Mouse (Mus musculus) frontal cortex, adult (tissue): ENCODE data around the gene AU040320.

Experiments
- ATAC-seq: cut with Nextera tagmentation; 2 replicates; pipeline ENCODE4 v1.9.2; 2017; ENCODE audit warnings: mild to moderate bottlenecking, moderate library complexity, mixed read lengths; ENCODE audit not compliant: low TSS enrichment

AU040320 gene

DNA sequence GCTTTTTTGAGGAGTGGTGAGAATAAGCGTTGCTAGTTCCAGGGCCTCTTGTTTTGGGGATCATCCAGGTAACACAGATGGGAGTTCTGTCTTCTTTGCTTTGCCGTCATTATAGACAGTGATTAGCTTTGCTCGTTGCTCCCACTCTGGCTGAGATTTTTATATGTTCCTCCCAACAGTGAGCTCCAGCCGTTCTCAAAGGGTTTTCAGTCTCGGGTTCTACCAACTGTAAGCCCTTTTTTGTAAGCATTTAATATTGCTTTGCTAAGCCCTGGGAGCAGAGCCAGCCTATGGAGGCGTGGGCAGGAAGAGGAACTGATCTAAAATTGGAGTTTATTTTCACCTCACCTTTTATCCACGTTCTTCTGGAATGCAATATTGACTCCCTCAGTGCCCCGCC lies 29.7 kb downstream of the AU040320 start:
- peak; percentile 42; the same call in 1 of the 2 replicates for ATAC-seq

GRCm38 (mm10) chr4:126792341-126793102 lies 39.2 kb downstream of the AU040320 start:
- peak; percentile 73; the same call in 1 of the 2 replicates for ATAC-seq

DNA sequence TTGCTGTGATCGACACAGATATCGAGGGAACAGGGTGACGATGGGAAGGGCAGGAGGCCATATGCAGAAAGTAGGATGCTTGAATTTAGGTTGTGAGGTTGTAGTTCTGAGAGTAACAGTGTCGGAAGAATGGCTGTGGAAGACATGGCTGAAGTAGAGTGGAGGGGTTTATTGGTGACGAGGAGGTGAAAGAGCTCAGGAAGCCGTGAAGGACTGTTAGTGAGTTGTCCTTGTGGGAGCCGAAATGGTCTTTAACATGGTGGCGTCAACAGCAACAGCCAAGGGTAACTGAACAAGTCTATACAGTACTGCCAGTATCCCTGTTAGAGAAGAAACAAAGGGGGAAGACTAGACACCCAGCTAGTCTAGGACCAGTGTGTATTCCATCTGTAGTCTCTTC lies 48.8 kb downstream of the AU040320 start:
- no peak for ATAC-seq

GRCm38 (mm10) chr4:126803268-126803873 lies 50.0 kb downstream of the AU040320 start:
- ATAC-seq, result peak; percentile 72

DNA sequence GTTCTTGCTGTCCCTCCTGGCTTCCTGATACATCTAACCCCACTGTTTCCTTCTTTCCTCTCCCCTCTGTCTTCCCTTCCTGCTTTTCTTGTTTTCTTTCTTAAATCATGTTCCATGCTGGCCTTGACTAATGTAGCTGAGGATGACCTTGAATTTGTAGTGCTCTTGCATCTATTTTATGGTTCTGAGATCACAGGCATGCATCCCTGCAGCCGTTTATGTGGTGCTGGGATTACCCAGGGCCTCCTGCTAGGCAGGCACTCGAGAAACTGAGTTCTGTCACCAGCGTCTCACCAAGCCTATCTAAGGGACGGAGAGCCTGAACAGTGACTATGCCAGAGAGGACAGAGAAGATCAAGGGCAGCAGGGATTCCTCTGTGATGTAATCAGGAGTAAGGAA lies 52.4 kb downstream of the AU040320 start:
- no peak for ATAC-seq

DNA sequence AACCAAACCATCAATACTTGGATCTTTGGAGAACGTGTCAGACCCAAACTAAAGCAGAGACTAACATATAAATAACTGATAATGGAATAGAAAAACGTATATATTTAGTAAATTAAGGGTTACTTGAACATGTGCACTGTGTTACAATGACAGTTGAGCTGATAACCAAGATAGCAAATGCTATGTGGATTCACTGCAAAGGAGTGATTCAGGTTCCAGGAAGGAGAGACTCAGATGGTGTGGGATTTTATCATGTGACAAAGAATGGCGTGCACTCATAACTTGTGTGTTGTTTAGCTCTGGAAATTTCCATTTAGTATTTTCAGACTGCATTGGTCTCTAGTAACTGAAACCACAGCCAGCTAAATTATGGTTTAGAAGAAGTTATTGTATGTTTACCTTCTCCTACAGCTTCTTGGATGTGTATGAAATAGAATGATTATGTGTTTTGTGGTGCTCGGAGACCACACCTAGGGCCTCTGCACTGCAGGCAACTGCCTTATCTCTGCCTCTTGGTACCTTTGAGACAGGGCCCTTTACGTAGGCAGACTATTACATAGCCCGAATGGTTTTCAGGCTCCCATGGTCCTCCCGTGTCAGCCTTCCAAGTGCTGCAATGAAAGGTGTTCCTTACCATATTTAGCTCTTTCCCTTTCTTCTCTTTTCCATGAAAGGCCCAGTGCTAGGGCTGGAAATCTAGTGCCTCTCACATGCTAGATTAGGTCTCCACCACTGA lies 53.5 kb downstream of the AU040320 start:
- ATAC-seq, result no peak

DNA sequence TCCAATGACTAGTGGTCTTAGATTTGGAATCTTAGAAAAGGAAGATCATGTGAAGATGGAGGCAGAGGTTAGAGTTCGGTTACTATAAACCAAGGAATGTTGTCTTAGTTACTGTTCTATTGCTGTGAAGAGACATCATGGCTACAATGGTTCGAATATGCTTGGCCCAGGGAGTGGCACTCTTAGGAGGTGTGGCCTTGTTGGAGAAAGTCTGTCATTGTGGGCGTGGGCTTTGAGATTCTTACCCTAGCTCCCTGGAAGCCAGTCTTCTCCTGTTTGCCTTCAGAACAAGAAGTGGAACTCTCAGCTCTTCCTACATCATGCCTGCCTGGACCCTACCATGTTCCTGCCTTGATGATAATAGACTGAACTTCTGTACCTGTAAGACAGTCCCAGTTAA lies 57.2 kb downstream of the AU040320 start:
- ATAC-seq, result no peak

- ATAC-seq, result no peak
These were observed 59.9 kb downstream of the AU040320 start for GRCm38 (mm10) chr4:126813212-126813611.

DNA sequence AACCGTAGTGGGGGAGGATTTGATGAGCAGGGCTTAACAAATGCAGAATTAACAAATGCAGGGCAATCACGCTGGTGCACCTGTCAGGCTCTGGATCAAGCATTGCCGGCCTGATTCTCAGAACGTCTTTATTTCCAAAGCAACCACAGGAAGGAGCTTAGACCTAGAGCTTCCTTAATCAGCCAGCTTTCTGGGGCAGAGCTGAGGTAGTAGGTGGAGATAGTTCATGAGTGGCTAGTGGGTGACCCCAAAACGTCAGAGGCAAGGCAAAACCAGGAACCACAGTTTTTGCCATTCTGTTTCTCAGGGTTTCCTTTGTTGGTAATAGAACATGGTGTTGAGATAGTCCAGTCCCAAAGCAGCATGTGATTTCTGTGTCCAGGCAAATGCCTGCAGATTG lies 61.5 kb downstream of the AU040320 start:
- no peak for ATAC-seq

GRCm38 (mm10) chr4:126822891-126823882 lies 69.8 kb downstream of the AU040320 start:
- peak; percentile 77; the same call in 1 of the 2 replicates for ATAC-seq

- ATAC-seq, result peak; percentile 38; the same call in 1 of the 2 replicates
These were observed 70.6 kb downstream of the AU040320 start for GRCm38 (mm10) chr4:126823917-126824316.

DNA sequence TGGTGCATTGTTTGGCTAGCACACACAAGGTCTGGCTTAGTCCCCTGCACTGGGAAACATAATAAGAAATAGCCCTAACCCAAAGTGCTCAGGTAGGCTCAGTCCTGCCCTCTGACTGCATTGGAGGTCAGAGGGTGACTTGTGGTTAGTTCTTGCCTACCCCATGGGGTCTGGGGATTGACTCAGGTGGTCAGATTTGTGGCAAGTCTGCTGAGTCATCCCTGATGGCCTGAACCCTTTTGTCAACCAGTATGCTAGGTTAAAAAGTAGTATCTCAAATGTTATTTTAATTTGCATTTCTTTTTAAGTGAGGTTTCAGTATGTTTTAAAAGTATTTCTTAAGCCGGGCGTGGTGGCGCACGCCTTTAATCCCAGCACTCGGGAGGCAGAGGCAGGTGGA lies 77.8 kb downstream of the AU040320 start:
- ATAC-seq, result no peak

DNA sequence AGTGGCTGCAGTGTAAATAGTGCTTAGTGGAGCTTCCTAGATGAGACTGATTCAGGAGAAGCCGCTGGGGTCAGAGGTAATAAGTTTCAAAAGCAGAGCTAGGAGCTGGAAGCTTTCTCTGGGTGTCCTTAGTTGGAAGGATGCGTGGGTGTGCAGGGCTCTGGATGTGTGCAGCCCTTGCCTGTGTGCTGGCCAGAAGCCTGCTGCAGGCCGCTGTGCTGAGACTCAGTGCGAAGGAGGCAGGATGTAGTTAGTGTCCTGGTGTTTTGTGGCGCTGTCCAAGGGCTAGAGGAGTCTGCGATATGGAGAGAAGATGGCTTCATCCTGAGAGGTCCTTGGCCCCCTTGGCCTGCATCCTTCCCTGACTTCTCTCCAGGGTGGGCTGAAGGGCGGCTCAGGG lies 85.5 kb downstream of the AU040320 start:
- peak; percentile 60; the same call in 1 of the 2 replicates for ATAC-seq

DNA sequence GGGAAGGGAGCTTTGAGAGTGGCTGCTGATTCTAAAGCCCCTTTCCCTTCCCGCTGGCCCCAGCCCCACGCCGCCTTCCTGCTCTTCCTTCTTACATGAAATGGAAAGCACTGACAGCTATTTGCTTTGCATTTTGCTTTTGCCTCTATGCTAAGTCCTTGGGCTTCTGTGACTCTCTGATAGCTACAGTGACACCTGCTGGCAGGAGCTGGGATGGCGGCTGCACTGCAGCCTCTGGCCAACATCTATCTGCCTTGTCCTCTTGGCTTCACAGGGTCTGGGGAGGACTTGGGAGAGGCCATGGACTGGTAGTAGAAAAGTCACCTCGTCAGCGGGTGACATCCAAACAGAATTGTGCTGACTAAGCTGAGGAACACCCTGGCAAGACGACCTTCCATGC lies 86.5 kb downstream of the AU040320 start:
- peak; percentile 70 for ATAC-seq

DNA sequence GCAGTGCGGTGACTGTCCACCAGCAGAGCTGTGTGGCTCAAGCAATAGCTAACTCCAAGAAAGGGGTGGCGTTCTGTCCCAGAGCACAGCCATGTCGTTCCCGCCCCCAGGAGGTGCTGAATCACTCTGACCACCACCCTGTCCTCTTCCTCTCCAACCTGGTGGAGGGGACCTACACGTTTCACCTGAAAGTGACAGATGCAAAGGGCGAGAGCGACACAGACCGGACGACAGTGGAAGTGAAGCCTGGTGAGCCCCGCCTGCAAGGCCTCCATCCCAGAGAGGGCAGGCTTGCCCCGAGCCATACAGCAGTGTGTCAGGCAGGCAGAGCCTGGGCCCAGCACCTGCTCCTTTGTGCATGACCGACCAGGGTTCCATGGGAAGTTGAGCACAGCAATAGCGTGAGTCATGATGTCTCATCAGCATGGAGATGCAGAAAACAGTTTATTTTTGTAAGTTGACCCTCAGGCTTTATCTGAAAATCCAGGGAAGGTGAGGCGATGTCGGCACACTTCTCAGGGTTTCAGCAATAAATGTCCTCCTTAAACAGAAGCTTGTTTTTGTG lies 87.7 kb downstream of the AU040320 start:
- no peak for ATAC-seq

- no peak for ATAC-seq
These were observed 89.6 kb downstream of the AU040320 start for GRCm38 (mm10) chr4:126842911-126843310.

DNA sequence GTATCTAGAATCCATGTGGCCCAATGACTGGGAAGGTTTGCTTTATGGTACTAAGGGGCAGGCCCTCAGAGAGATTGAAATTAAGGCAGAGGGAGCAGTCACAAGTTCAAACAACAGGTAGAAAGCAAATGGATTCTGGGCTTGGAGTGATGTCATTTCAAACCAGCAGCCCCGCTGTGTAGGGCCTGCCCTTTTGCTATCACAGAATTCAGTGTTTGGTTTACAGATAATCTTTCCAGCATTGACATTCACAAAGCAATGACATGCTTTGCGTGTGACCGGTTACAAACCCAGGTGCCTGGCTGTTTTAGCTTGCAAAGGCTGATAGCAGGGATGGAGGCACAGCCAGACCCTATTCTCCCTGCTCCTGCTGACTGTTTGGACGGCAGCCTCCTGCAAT lies 92.3 kb downstream of the AU040320 start:
- ATAC-seq, result no peak

DNA sequence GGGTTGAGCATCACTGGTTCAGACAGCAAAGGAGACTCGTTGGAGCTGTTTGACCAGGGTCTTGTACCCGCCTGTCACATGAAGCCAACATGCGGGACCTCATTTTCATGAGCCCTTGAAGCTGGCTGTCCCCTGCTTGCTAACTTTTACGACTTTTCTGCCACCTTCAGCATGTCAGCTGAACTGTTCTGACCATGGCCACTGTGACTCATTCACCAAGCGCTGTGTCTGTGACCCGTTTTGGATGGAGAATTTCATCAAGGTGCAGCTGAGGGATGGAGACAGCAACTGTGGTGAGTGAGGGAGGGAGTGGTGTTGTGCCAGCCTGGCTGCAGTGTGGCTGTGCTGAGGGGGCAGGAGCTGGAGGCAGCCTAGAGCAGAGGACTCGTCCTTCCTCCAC lies 93.6 kb downstream of the AU040320 start:
- ATAC-seq, result peak; percentile 79

DNA sequence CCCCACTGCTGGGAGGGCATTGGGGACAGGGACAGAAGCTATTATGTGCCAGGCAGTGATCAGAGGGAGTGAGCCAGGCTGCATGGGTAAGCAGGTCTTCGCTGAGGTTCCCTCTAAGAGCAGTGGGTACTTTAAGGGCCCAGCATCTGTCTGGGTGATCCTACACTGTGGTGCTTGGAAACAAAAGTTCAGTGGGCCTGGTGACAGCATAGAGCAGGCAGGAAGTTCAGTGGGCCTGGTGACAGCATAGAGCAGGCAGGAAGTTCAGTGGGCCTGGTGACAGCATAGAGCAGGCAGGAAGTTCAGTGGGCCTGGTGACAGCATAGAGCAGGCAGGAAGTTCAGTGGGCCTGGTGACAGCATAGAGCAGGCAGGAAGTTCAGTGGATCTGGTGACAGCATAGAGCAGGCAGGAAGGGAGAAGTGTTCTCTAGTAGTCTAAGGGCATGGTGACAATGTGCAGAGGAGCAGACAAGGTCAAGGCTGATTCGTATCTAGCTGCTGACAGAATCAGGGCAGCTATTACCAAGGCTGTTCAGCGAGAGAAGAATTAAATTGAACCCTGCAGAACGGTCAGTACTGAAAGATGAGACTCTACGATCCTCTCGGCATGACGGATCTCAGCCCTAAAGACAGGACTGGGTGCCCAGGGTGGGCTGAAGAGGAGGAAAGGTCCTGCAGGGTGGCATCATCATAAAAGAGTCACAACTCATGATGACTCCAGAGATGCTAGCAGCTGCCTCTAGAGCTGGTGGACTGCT lies 96.9 kb downstream of the AU040320 start:
- no peak for ATAC-seq

DNA sequence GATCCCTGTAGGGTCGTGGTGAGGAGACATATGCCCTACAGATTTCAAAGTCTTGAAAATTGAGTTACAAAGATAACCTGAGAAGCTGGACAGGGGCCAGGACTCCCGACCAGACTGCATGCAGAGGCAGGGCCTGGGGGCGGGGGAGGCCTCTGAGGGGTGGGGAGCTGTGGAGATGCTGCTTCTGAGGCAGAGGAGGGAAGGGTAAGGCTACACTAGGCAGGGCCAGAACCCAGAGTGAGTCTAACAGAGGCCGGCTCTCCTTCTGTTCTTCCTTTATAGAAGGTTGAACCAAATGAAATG lies 97.4 kb downstream of the AU040320 start:
- no peak for ATAC-seq

DNA sequence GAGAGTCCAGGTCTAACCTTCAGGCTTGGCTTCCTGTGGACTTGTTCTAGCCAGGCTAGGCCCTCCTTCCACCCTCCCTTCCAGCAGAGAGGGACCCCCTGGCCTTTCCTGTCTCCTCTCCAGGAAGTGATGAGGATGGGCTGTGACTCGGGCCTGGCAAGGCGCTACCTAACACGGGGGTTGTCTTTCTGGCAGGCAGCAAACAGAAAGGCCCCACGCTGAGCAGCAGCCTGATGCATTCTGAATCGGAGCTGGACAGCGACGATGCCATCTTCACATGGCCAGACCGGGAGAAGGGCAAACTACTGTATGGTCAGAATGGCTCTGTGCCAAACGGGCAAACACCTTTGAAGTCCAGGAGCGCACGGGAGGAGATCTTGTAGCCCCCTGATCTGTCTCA lies 99.6 kb downstream of the AU040320 start:
- ATAC-seq, result no peak
